Comparison of ENCODE assay signal across 22 mouse cellular contexts in genomic region chr14:31899504-31899903, GRCm38 (mm10).
DNase-seq lines count a peak whose midpoint lies in the region; TF ChIP-seq lines count a peak whose summit lies in the region.
"Had no signal": no experiment of that assay in that cellular context is flagged by ENCODE, and none has a peak within 500 bp of the region (broad histone marks: within the 10 kb centered on the region; RNA-seq: fewer than 3 reads in every experiment).

No protein-coding gene starts in this region.

- peaks cover 7% of the 10 kb centered on the region for H3K4me1 ChIP-seq in ES-Bruce4 (ENCODE audit: control insufficient read depth, insufficient read depth, low read length)
- H3K4me1 ChIP-seq: hindbrain, embryonic 12.5 days; lung, embryonic 15.5 days had no signal

- no peaks in the 10 kb centered on the region for H3K36me3 ChIP-seq in ES-Bruce4 (ENCODE audit: control insufficient read depth, insufficient read depth, low read length, poor library complexity, severe bottlenecking)
- H3K36me3 ChIP-seq: forebrain, embryonic 15.5 days; heart, embryonic 10.5 days; hindbrain, embryonic 12.5 days; lung, embryonic 15.5 days had no signal

- no peak overlapping the region for H3K4me3 ChIP-seq in gastrocnemius, adult 2 months
- no peak overlapping the region for H3K4me3 ChIP-seq in ES-Bruce4 (ENCODE audit: low read depth, low read length)
- H3K4me3 ChIP-seq: forebrain, embryonic 15.5 days; heart, embryonic 10.5 days; hindbrain, embryonic 12.5 days; lung, embryonic 15.5 days had no signal

- no peaks in the 10 kb centered on the region for H3K9me3 ChIP-seq in ES-Bruce4 (replicated peaks; ENCODE audit: control insufficient read depth, insufficient read depth, low read length, poor library complexity, severe bottlenecking)
- H3K9me3 ChIP-seq: forebrain, embryonic 15.5 days; heart, embryonic 10.5 days; hindbrain, embryonic 12.5 days; lung, embryonic 15.5 days had no signal

- intact Hi-C loops in gastrocnemius, adult 2 months (cut with DNase I), result no loop called here
- intact Hi-C loops in left cerebral cortex, postnatal 4 days (cut with DNase I), result no loop called here

- H3K9ac ChIP-seq in ES-Bruce4 (ENCODE audit: low read depth, poor library complexity, severe bottlenecking), result no peak overlapping the region
- H3K9ac ChIP-seq: forebrain, embryonic 15.5 days; hindbrain, embryonic 12.5 days; liver, embryonic 14.5 days; lung, embryonic 15.5 days had no signal

- no peak for DNase-seq in gastrocnemius, adult 2 months
- DNase-seq in gastrocnemius, postnatal 10 days, result no peak
- peak; percentile 9 for DNase-seq in left cerebral cortex, postnatal 4 days
- no peak for DNase-seq in left cerebral cortex, adult 11 months (ENCODE audit: low spot score)
- DNase-seq in brain, embryonic 14.5 days (ENCODE audit: low read depth), result peak; percentile 20
- no peak for DNase-seq in urinary bladder, postnatal 14 days (ENCODE audit: low spot score)
- DNase-seq: adrenal gland, adult 2 months; cerebellum, adult 2 months; gastrocnemius, postnatal 25 days; kidney, adult 18-20 months; kidney, postnatal 4 days; lung, postnatal 4 days; right cerebral cortex, adult 18-20 months; right cerebral cortex, postnatal 4 days; thymus, postnatal 36 days had no signal

- H3K27ac ChIP-seq in gastrocnemius, adult 2 months, result peak overlapping the region; percentile 1; the same call in 1 of the 2 replicates
- peak overlapping the region; percentile 96 for H3K27ac ChIP-seq in ES-Bruce4 (ENCODE audit: insufficient read depth, low read length)
- H3K27ac ChIP-seq: forebrain, embryonic 15.5 days; heart, embryonic 10.5 days; hindbrain, embryonic 12.5 days; liver, embryonic 14.5 days; lung, embryonic 15.5 days had no signal

- no peak for TF ChIP-seq CTCF in gastrocnemius, adult 2 months (IDR thresholded peaks at IDR 0.05)
- TF ChIP-seq CTCF in ES-Bruce4 (IDR thresholded peaks at IDR 0.05; ENCODE audit: low read depth, low read length), result no peak
- TF ChIP-seq CTCF in brain, embryonic 14.5 days (IDR thresholded peaks at IDR 0.05; ENCODE audit: borderline replicate concordance, extremely low read depth, insufficient read depth, insufficient read length), result no peak

- no peak for TF ChIP-seq POLR2A in ES-Bruce4 (IDR thresholded peaks at IDR 0.05; ENCODE audit: insufficient read depth, low read length)
- TF ChIP-seq POLR2A in brain, embryonic 14.5 days (IDR thresholded peaks at IDR 0.05; ENCODE audit: borderline replicate concordance, extremely low read depth, insufficient read depth, insufficient read length, poor library complexity, severe bottlenecking), result no peak

- TF ChIP-seq EP300 in ES-Bruce4 (IDR thresholded peaks at IDR 0.05; ENCODE audit: insufficient read depth, low read depth, low read length), result no peak

- H3K27me3 ChIP-seq in ES-Bruce4 (ENCODE audit: control insufficient read depth, insufficient read depth, low read length, poor library complexity, severe bottlenecking), result no peaks in the 10 kb centered on the region
- H3K27me3 ChIP-seq: forebrain, embryonic 15.5 days; hindbrain, embryonic 12.5 days; lung, embryonic 15.5 days; Patski had no signal

Comparison
In these comparisons a context has a peak if more than half of its experiments do, and no peak if none do; other contexts are left out.
1. DNase-seq: peak in left cerebral cortex, postnatal 4 days (single experiment) and brain, embryonic 14.5 days (single experiment); none in gastrocnemius, adult 2 months (single experiment), gastrocnemius, postnatal 10 days (single experiment), left cerebral cortex, adult 11 months (single experiment) and urinary bladder, postnatal 14 days (single experiment).